Mouse (Mus musculus) embryonic facial prominence, embryonic 12.5 days (tissue): ENCODE data around the gene Tdrkh. TPM values are rescaled to one million over a fixed set of nuclear protein-coding genes. Genes with fewer than 3 reads are reported as not detected.

ENCODE experiments used
- ATAC-seq: fragments of 200-750 bp; cut with Nextera tagmentation; 2 replicates; pipeline ENCODE4 v1.8.0; 2017; ENCODE audit not compliant: insufficient number of reproducible peaks, insufficient read depth, low FRiP score, low TSS enrichment
- H3K27ac ChIP-seq: fragments of 300-500 bp; sonication (generic); 2 replicates; pipeline ENCODE4 v1.5.1; 2016; ENCODE audit warnings: mild to moderate bottlenecking
- H3K27me3 ChIP-seq: fragments of 300-500 bp; sonication (generic); 2 replicates; pipeline ENCODE4 v1.6.1; 2016; ENCODE audit warnings: mild to moderate bottlenecking, moderate library complexity
- H3K36me3 ChIP-seq: fragments of 300-500 bp; sonication (generic); 2 replicates; pipeline ENCODE4 v1.6.1; 2016; ENCODE audit warnings: mild to moderate bottlenecking
- H3K4me1 ChIP-seq: fragments of 300-500 bp; sonication (generic); 2 replicates; pipeline ENCODE4 v1.6.1; 2016
- H3K4me2 ChIP-seq: fragments of 300-500 bp; sonication (generic); replicated peaks from 2 replicates; pipeline ENCODE4 v1.6.1; 2016; ENCODE audit warnings: mild to moderate bottlenecking, moderate library complexity
- H3K4me3 ChIP-seq: fragments of 300-500 bp; sonication (generic); 2 replicates; pipeline ENCODE4 v1.5.1; 2016; ENCODE audit warnings: mild to moderate bottlenecking
- H3K9ac ChIP-seq: fragments of 300-500 bp; sonication (generic); 2 replicates; pipeline ENCODE4 v1.6.1; 2016; ENCODE audit warnings: mild to moderate bottlenecking, moderate library complexity
- H3K9me3 ChIP-seq: fragments of 300-500 bp; sonication (generic); 2 replicates; pipeline ENCODE4 v1.6.1; 2016; ENCODE audit warnings: mild to moderate bottlenecking, moderate library complexity
- WGBS: fragments of 180-500 bp; shearing (Covaris S2); methylation state at CpG from one replicate; pipeline ENCODE4 v1.1.7; 2016; 5-methylcytosine and 5-hydroxymethylcytosine counted together
- polyA plus RNA-seq: library from polyadenylated mRNA; unstranded; fragments of >200 nt; fragmentation: Nextera tagmentation; extraction: Ambion mirVana; gene quantifications from 2 replicates; pipeline ENCODE4 v1.2.1, GENCODE M21; 2016

Tdrkh gene
- polyA plus RNA-seq, 1 experiment from 2014 or later, result 11.8 TPM

GRCm38 (mm10) chr3:94373597-94374011, 39.5 kb upstream of the Tdrkh start:
- peak overlapping the region; percentile 33 for H3K4me2 ChIP-seq
- ATAC-seq, result 0 out of 2 replicates have a peak, but pooled peaks have one; percentile 17
- H3K9ac ChIP-seq, result no peak overlapping the region
- no peak overlapping the region for H3K27ac ChIP-seq
- H3K4me3 ChIP-seq, result peak overlapping the region; percentile 9; the same call in 1 of the 2 replicates
- peaks cover 28% of the 10 kb centered on the region for H3K4me1 ChIP-seq
- no peaks in the 10 kb centered on the region for H3K9me3 ChIP-seq
- no peaks in the 10 kb centered on the region for H3K36me3 ChIP-seq
- peaks cover 22% of the 10 kb centered on the region for H3K27me3 ChIP-seq
- under 1% methylated on average over 5 of the region's 5 CpGs for WGBS

- Histone ChIP-seq H3K27ac (no peak overlapping the region), H3K9me3 (no peaks in the 10 kb centered on the region)
Observed at GRCm38 (mm10) chr3:94374636-94375035, 38.4 kb upstream of the Tdrkh start.

GRCm38 (mm10) chr3:94375146-94375545, 37.9 kb upstream of the Tdrkh start:
- peaks cover 31% of the 10 kb centered on the region for H3K4me1 ChIP-seq
- no peak overlapping the region for H3K4me2 ChIP-seq
- H3K27me3 ChIP-seq, result peaks cover 22% of the 10 kb centered on the region
- no peaks in the 10 kb centered on the region for H3K36me3 ChIP-seq
- no peaks in the 10 kb centered on the region for H3K9me3 ChIP-seq
- no peak overlapping the region for H3K9ac ChIP-seq
- H3K27ac ChIP-seq, result no peak overlapping the region
- WGBS, result 69% methylated on average over 2 of the region's 2 CpGs
- no peak for ATAC-seq
- H3K4me3 ChIP-seq, result no peak overlapping the region

More at GRCm38 (mm10) chr3:94374636-94375035, 38.4 kb upstream of the Tdrkh start:
- Histone ChIP-seq H3K36me3 (no peaks in the 10 kb centered on the region), H3K4me3 (no peak overlapping the region), H3K4me1 (peaks cover 28% of the 10 kb centered on the region), H3K27me3 (peaks cover 22% of the 10 kb centered on the region), H3K4me2 (no peak overlapping the region), H3K9ac (no peak overlapping the region)
- ATAC-seq, result no peak

GRCm38 (mm10) chr3:94375861-94376260, 37.2 kb upstream of the Tdrkh start:
- Histone ChIP-seq H3K36me3 (no peaks in the 10 kb centered on the region), H3K27me3 (peaks cover 22% of the 10 kb centered on the region), H3K9me3 (no peaks in the 10 kb centered on the region), H3K4me2 (no peak overlapping the region), H3K4me3 (no peak overlapping the region), H3K27ac (no peak overlapping the region), H3K9ac (no peak overlapping the region), H3K4me1 (peaks cover 32% of the 10 kb centered on the region)
- no peak for ATAC-seq
- 47% methylated on average over 5 of the region's 5 CpGs for WGBS

GRCm38 (mm10) chr3:94377028-94377923, 35.8 kb upstream of the Tdrkh start:
- Histone ChIP-seq H3K9ac (no peak overlapping the region), H3K4me1 (peaks cover 25% of the 10 kb centered on the region), H3K27me3 (peaks cover 22% of the 10 kb centered on the region), H3K9me3 (no peaks in the 10 kb centered on the region), H3K4me2 (no peak overlapping the region), H3K36me3 (no peaks in the 10 kb centered on the region), H3K4me3 (no peak overlapping the region), H3K27ac (no peak overlapping the region)
- WGBS, result 18% methylated on average over 13 of the region's 13 CpGs
- no peak for ATAC-seq

GRCm38 (mm10) chr3:94379831-94380510, 33.1 kb upstream of the Tdrkh start:
- Histone ChIP-seq H3K4me3 (no peak overlapping the region), H3K36me3 (no peaks in the 10 kb centered on the region), H3K4me1 (peaks cover 8% of the 10 kb centered on the region; the same call in 1 of the 2 replicates), H3K9me3 (no peaks in the 10 kb centered on the region), H3K4me2 (no peak overlapping the region), H3K27me3 (peaks cover 9% of the 10 kb centered on the region; the same call in 1 of the 2 replicates), H3K27ac (0 out of 2 replicates have a peak overlapping the region, but pooled peaks have one; percentile 36), H3K9ac (no peak overlapping the region)
- WGBS, result 17% methylated on average over 9 of the region's 9 CpGs
- ATAC-seq, result no peak

- no peaks in the 10 kb centered on the region for H3K9me3 ChIP-seq
- H3K4me1 ChIP-seq, result peaks cover 6% of the 10 kb centered on the region; the same call in 1 of the 2 replicates
- ATAC-seq, result no peak
- H3K9ac ChIP-seq, result no peak overlapping the region
- no peaks in the 10 kb centered on the region for H3K36me3 ChIP-seq
- no peak overlapping the region for H3K27ac ChIP-seq
- WGBS, result 68% methylated on average over 5 of the region's 5 CpGs
- H3K27me3 ChIP-seq, result peaks cover 1% of the 10 kb centered on the region; the same call in 1 of the 2 replicates
- H3K4me2 ChIP-seq, result no peak overlapping the region
- no peak overlapping the region for H3K4me3 ChIP-seq
Observed at GRCm38 (mm10) chr3:94382308-94382707, 30.8 kb upstream of the Tdrkh start.

- Histone ChIP-seq H3K9ac (no peak overlapping the region), H3K4me1 (peaks cover 4% of the 10 kb centered on the region; the same call in 1 of the 2 replicates), H3K27me3 (peaks cover 3% of the 10 kb centered on the region; the same call in 1 of the 2 replicates), H3K36me3 (no peaks in the 10 kb centered on the region), H3K4me3 (no peak overlapping the region), H3K4me2 (no peak overlapping the region), H3K27ac (no peak overlapping the region), H3K9me3 (no peaks in the 10 kb centered on the region)
- no peak for ATAC-seq
- 69% methylated on average over 3 of the region's 3 CpGs for WGBS
Observed at GRCm38 (mm10) chr3:94383476-94383875, 29.6 kb upstream of the Tdrkh start.

GRCm38 (mm10) chr3:94386671-94387070, 26.4 kb upstream of the Tdrkh start:
- H3K36me3 ChIP-seq, result no peaks in the 10 kb centered on the region
- H3K4me3 ChIP-seq, result no peak overlapping the region
- H3K4me2 ChIP-seq, result no peak overlapping the region
- H3K27me3 ChIP-seq, result peaks cover 3% of the 10 kb centered on the region; the same call in 1 of the 2 replicates
- 69% methylated on average over 4 of the region's 4 CpGs for WGBS
- no peak overlapping the region for H3K27ac ChIP-seq
- H3K9me3 ChIP-seq, result no peaks in the 10 kb centered on the region
- H3K9ac ChIP-seq, result no peak overlapping the region
- no peak for ATAC-seq
- H3K4me1 ChIP-seq, result no peaks in the 10 kb centered on the region

GRCm38 (mm10) chr3:94387391-94387790, 25.7 kb upstream of the Tdrkh start:
- no peak overlapping the region for H3K9ac ChIP-seq
- ATAC-seq, result no peak
- WGBS, result 93% methylated on average over 10 of the region's 10 CpGs
- H3K9me3 ChIP-seq, result no peaks in the 10 kb centered on the region
- no peak overlapping the region for H3K27ac ChIP-seq
- H3K4me2 ChIP-seq, result no peak overlapping the region
- H3K36me3 ChIP-seq, result no peaks in the 10 kb centered on the region
- H3K27me3 ChIP-seq, result peaks cover 3% of the 10 kb centered on the region; the same call in 1 of the 2 replicates
- no peak overlapping the region for H3K4me3 ChIP-seq
- no peaks in the 10 kb centered on the region for H3K4me1 ChIP-seq

GRCm38 (mm10) chr3:94388047-94388446, 25.0 kb upstream of the Tdrkh start:
- no peak overlapping the region for H3K27ac ChIP-seq
- no peaks in the 10 kb centered on the region for H3K4me1 ChIP-seq
- ATAC-seq, result no peak
- 80% methylated on average over 5 of the region's 5 CpGs for WGBS
- no peak overlapping the region for H3K9ac ChIP-seq
- H3K4me3 ChIP-seq, result no peak overlapping the region
- no peaks in the 10 kb centered on the region for H3K9me3 ChIP-seq
- no peaks in the 10 kb centered on the region for H3K36me3 ChIP-seq
- peaks cover 3% of the 10 kb centered on the region; the same call in 1 of the 2 replicates for H3K27me3 ChIP-seq
- no peak overlapping the region for H3K4me2 ChIP-seq
